Mouse (Mus musculus) v-Abl transformed pro-B cells (cell line): ENCODE measurements around the gene Cadps2.

Source experiments
- in situ Hi-C, 2 experiments: fragments of 400-800 bp; cut with MboI; formaldehyde crosslinking; loops; one replicate each; pipeline ENCODE4 v1.15.1; 2025; ENCODE audit not compliant: unreplicated experiment in 2 of 2

The Cadps2 gene

DNA sequence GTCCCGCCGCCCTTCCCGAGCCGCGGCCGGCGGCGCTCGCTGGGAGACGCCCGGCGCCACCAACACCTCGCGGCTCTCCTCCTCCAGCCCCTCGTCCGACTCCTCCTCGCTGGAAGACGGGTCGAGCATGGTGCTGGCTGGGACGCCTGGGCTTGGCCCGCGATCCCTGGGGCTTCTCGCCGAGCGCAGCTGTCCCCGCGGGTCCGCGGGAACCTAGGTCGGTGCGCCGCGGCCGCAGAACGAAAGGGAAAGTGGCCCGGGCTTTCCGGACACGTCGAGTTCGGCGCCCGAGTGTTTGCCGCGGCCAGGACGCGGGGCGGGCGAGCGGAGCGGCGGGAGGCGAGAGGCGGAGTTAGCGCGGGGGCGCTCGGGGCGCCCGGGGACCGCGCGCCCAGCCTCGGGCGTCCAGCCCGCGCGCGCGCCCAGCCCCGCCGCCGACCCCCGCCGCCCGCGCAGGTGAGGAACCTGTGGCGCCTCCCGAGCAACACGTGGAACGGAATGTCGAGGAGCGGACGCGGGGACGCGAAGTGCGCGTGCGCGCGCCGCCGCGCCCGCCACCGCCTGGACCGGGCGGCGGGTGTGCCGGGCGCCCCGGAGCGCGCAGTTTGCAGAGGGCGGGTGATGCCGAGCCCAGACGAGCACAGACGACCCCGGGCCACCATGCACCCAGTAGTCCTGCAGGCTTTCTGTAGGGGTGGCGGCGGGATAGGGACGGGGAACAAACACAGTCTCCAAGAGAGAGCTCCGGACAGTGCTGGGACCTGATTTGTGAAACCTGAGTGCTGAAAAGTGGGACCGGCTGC, at the start of gene Cadps2:
Gene Cadps2 (minus strand): TSS at position 413 of the 803 bp plus-strand sequence.
- in situ Hi-C loops: no loop called here

DNA sequence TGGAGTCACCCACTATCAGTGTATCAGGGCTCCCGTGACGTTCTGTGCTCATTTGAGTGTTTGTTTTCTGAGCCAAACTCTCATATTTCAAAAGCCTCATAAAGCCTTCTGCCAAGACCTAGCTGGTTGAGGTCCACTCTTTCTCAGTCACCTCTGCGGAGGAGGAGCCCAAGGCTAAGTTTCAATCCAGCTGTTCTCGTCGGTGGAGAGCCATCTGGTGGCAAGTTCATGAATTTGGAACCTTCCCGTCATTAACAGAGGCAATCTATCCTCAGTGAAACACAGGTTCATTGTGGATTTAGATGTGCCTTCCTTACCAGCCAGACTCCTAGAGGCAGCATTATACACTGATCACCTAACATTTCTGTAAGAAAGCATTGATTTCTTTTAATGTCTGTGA, 47.2 kb upstream of the Cadps2 start:
- in situ Hi-C loops: no loop called here

DNA sequence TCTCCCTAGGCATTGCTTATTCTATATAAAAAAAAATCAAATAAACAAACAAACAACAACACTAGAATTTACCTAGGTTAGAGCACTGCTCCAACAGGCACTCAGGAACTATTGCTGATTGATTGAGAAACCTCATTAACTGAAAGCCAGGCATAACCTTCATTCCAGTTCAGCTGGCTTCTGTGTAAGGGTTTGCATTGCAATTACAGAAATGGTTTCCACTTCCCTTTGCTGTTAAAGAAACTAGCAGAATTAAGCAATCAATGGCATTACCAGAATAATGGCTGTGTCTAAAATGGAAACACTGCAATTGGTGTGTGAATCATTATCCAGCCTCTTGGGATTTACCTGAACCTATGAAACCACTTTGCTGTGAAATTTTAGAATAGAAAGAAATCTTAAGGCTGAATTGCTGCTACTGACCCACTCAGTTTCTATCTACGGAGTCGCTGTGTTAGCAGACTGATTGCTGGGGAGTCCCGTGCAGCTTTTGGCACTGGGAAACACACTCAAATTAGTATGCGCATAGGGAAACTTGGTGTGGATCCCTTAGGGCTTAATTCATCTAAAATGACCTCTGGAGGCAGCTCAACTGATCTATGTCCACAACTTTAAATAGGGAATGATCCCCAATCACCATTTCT, 37.7 kb upstream of the Cadps2 start:
- in situ Hi-C loops: no loop called here

DNA sequence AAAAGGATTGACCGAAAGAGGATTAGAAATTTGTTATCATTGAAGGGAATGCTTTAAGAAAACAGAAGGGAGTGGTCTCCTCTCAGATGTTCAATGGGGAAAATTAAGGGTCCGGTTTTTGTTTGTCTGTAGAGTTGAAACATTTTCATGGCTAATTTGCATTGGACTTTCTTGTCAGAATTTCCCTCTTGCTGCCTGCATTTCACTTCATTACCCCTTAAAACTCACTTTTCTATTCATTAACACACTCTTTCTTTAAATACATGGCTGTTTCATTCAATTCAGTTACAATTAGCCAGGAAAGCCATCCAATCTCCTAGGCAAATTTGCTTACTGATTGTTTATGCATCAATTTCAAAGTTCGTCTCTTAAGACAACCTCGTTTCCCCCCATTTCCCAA, 37.1 kb upstream of the Cadps2 start:
- in situ Hi-C loops: no loop called here

DNA sequence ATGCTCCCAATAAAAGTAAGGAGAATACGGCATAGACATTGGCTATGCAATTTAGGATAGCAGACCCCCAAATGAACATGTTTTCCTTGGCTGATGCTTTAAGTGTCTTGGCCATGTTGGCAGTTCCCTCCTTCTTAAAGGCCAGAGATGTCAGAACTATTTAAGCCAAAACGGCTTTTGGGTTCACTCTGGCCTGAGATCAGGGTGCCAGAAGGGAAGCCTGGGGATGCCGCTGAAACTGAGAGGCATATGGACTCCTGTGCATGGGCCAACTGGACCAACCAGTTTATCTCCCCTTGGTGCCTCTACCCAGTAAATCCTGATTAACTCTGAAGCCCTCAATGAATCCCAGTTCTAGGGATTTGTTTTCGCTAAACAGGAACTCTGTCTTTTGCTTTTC, 34.6 kb upstream of the Cadps2 start:
- in situ Hi-C loops: no loop called here

- in situ Hi-C loops: no loop called here
These were observed 34.0 kb upstream of the Cadps2 start for GRCm38 (mm10) chr6:23873231-23873630.

DNA sequence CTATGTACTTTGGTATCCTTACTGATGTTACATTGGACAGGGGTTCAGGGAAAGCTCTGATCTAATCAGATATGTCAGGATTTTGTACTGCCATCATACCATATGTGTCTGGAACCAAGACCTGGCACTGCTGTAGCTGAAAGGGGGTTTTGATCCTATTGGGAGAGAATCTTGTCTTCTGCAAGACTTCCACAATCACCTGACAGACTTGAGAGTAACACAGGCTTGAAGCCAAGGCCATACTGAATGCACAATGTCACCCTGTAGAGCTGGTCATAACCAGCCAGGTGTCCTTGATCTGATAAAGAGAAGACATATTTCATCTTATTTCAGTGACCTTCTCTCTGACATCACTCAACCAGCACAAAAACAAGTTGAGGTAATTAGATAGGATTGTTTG, 30.8 kb upstream of the Cadps2 start:
- in situ Hi-C loops: no loop called here

GRCm38 (mm10) chr6:23866298-23866697, 27.1 kb upstream of the Cadps2 start:
- in situ Hi-C loops: no loop called here

GRCm38 (mm10) chr6:23853464-23853863, 14.2 kb upstream of the Cadps2 start:
- in situ Hi-C loops: no loop called here

GRCm38 (mm10) chr6:23840001-23840400, 780 bp upstream of the Cadps2 start:
- in situ Hi-C loops: no loop called here

DNA sequence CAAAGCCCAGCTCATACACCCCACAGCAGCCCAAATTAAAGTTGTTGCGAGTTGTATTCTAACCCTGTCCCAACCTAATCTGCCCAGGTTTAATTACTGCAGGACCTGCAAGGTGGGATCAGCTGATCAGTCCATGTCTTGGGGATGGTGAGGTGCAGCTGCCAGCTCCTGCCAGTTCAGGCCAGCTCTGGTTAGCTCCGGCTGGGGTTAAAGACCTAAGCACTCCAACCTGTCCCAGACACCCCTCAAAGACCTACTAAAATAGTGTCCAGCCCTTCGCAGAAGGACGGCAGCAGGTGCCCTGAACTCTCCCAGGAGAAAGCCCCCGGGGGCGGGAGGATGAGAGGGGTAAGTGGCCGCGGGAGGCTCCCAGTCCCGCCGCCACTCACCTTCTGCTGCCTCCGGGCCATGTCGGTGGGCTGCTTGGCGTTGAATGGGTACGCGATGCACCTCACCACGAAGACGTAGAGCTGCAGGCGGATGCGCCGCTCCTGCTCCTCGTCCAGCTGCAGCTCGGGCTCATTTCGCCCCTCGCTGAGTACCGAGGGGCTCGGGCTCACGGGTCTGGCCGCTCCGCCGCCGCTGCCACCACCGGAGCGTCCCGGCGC, 716 bp downstream of the Cadps2 start:
- in situ Hi-C loops: no loop called here

- in situ Hi-C loops: no loop called here
These were observed 1.6 kb downstream of the Cadps2 start for GRCm38 (mm10) chr6:23837631-23838030.

DNA sequence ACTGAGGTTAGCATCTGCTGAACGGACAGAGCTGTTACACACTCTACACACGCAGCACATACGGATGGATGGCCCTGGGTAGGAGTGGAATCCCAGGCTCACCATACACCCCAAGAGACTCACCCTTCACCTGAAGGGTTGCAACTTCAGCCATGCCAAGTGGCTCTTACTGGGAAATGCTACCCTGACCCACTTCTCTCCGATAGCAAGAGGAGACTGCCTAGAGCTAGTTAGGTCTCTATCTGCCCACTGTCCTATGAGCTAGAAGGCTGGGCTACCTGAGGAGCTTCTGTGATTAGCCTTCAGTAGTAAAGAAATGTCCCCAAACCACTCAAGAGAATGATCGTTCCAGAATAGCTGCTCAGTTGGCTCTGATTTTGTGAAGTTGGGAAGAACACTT, 2.1 kb downstream of the Cadps2 start:
- in situ Hi-C loops: no loop called here

- in situ Hi-C loops: no loop called here
These were observed 2.5 kb downstream of the Cadps2 start for GRCm38 (mm10) chr6:23836694-23837093.

GRCm38 (mm10) chr6:23835552-23835951, 3.7 kb downstream of the Cadps2 start:
- in situ Hi-C loops: no loop called here

DNA sequence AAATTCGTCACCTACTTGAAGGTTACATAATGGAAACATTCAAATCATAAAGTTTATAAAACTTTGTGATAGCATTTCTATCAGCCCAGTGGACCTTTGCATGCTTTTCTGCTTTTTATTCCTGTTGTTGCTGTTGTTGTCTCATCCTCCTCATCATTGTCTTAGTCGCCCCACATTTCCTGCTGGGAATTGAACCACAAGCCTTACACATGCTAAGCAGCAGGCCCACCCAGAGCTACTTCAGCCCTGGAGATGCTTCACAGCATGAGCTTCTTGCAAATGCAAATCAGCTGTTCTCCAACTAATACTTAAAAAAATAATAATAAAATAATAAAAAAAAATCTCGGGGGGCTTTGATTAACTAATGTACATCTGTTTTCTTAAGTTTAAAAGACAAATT, 8.5 kb downstream of the Cadps2 start:
- in situ Hi-C loops: no loop called here

GRCm38 (mm10) chr6:23829338-23829737, 9.9 kb downstream of the Cadps2 start:
- in situ Hi-C loops: no loop called here

DNA sequence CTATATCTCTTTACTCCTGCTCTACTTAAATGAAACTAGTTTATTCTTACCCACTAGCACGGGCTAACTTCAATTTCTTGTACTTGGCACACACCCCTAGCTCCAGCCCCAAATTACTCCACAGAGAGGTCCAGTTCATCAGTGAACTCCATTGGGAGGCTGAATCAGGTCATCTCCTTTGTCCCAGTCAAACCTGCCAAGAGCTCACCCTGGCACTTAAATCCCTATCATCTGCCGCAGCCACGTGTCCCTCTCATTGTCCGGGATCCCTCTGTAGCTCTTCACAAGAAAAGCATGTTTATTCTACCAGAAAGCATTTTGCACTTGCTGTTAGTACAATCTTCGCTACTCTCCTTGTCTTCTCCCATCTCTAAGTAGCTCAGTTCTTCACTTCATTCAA, 17.4 kb downstream of the Cadps2 start:
- in situ Hi-C loops: no loop called here

DNA sequence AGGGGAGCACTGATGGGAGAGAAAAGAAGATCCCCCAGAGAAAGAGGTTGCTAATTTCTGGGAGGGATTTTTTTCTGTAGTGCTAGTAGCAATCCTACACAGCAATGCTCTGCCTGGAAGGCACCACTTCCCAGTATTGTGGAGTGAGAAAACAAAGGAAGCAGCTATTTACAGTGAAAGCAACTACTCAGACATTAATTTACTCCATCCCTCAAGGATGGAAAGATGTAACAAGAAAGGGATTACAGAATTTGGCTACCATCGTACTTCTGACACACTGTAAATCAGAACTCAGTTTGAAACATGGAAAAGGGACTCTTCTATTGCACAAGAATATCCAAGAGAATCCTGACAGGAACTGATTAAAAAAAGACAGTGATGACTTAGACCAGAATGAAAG, 29.1 kb downstream of the Cadps2 start:
- in situ Hi-C loops: no loop called here

DNA sequence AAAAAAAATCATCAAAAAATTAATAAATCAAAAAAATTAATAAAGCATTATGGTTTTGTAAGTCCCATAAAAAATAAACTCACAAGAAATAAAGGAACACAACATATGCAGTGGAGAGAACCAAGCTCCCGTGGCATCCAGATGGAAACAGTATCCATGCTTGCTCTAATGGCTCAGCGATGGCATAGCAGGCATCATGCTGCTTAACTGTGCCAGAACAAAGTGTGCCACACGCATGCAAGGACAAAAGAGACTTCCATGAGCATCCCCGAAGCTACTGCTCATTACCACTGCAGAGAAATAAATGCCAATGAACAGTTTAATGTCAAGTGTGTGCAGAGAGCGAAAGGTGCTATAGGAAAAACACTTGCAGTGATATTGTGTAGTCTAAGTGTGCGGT, 29.9 kb downstream of the Cadps2 start:
- in situ Hi-C loops: no loop called here

- in situ Hi-C loops: no loop called here
These were observed 33.9 kb downstream of the Cadps2 start for GRCm38 (mm10) chr6:23805333-23805732.

DNA sequence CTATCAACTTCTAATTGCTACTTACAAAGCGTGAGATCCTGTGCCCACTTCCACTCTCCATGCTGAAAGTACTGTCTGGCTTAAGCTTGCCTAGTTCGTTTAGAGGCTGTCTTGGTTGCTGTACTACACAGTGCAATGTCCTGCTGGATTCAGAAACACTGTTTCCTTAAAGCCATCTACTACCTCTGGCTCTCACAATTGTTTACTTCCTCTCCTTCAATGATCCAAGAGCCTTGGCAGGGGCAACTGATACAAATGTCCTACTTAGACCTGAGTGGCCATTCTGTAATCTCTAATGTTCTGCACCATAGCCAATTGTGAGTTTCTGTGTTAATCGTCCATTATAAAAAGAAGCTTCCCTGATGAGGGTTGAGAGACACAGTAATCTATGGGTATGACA, 47.4 kb downstream of the Cadps2 start:
- in situ Hi-C loops: no loop called here
